Mouse (Mus musculus) erythroblast, embryonic 14.5 days (primary cell): ENCODE results near the gene Atoh7.

Experiments
- GATA1 ChIP-seq: IDR thresholded peaks from 2 replicates; pipeline ENCODE4 v1.6.1; 2012; ENCODE audit warnings: low read length, inconsistent platforms, mixed read lengths
- TAL1 ChIP-seq: IDR thresholded peaks from 3 replicates; pipeline ENCODE4 v1.6.1; 2012; ENCODE audit warnings: low read length, inconsistent platforms, mixed read lengths

DNA sequence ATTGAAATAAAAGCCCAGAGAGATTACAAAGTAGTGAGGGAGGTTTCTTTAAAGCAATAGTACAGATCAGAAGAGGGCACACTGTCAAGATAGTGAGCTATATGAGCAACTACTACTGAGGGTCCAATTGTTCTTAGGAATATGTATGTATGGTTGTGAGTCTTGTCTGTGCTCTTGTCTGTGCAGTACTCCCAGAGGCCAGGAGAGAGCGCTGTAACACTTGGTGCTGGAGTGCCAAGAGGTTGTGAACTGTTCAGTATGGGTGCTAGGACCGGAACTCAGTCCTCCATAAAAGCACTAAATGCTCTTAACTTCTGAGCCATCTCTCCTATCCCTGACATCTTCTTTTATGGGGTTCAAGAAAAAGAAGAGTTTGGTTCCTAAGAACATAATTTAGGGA is 44.9 kb upstream of the Atoh7 start:
- TF ChIP-seq GATA1 (no peak), TAL1 (no peak)
